Mouse (Mus musculus) brain, embryonic 14.5 days (tissue): ENCODE results near the gene Nmt1. TPM values are rescaled to one million over a fixed set of nuclear protein-coding genes. Genes with fewer than 3 reads are reported as not detected.

Source experiments
- DNase-seq: peaks from one replicate; pipeline ENCODE4 v3.0.0-alpha.2; 2011; ENCODE audit warnings: low read depth
- CTCF ChIP-seq: fragments of 200-500 bp; IDR thresholded peaks from 2 replicates; pipeline ENCODE4 v1.5.1; 2012; ENCODE audit warnings: inconsistent platforms, mild to moderate bottlenecking, moderate library complexity, borderline replicate concordance; ENCODE audit not compliant: insufficient read depth, insufficient read length; ENCODE audit errors: extremely low read depth
- POLR2A ChIP-seq: fragments of 200-500 bp; IDR thresholded peaks from 2 replicates; pipeline ENCODE4 v1.6.1; 2012; ENCODE audit warnings: mild to moderate bottlenecking, inconsistent platforms, borderline replicate concordance; ENCODE audit not compliant: poor library complexity, insufficient read depth, insufficient read length, severe bottlenecking; ENCODE audit errors: extremely low read depth
- polyA plus RNA-seq: library from polyadenylated mRNA; depleted of rRNA; stranded (reverse); fragments of >200 nt; gene quantifications from 2 replicates; pipeline ENCODE4 v1.2.3, GENCODE M21; 2012

The Nmt1 gene
- polyA plus RNA-seq, 1 experiment: 40.1 TPM

GRCm38 (mm10) chr11:103070322-103070880 is 42.4 kb downstream of the Nmt1 start:
- TF ChIP-seq POLR2A: no peak
- no peak for TF ChIP-seq CTCF
- DNase-seq: no peak

- TF ChIP-seq CTCF: no peak
- TF ChIP-seq POLR2A: no peak
- no peak for DNase-seq
These were observed 45.7 kb downstream of the Nmt1 start for GRCm38 (mm10) chr11:103073671-103074070.

- DNase-seq: no peak
- no peak for TF ChIP-seq CTCF
- TF ChIP-seq POLR2A: no peak
These were observed 46.2 kb downstream of the Nmt1 start for GRCm38 (mm10) chr11:103074121-103074650.

- no peak for DNase-seq
- TF ChIP-seq POLR2A (no peak), CTCF (no peak)
These were observed 46.9 kb downstream of the Nmt1 start for GRCm38 (mm10) chr11:103074796-103075323.

GRCm38 (mm10) chr11:103076010-103076409 is 48.0 kb downstream of the Nmt1 start:
- no peak for DNase-seq
- no peak for TF ChIP-seq POLR2A

GRCm38 (mm10) chr11:103076581-103076980 is 48.6 kb downstream of the Nmt1 start:
- DNase-seq: no peak
- no peak for TF ChIP-seq POLR2A
- no peak for TF ChIP-seq CTCF

GRCm38 (mm10) chr11:103078131-103078530 is 50.1 kb downstream of the Nmt1 start:
- DNase-seq: no peak
- TF ChIP-seq POLR2A (no peak), CTCF (no peak)

- peak; percentile 48 for DNase-seq
- TF ChIP-seq CTCF (peak; percentile 39; the same call in 1 of the 2 replicates), POLR2A (no peak)
These were observed 52.5 kb downstream of the Nmt1 start for GRCm38 (mm10) chr11:103080323-103081091.

GRCm38 (mm10) chr11:103081631-103082030 is 53.6 kb downstream of the Nmt1 start:
- TF ChIP-seq POLR2A (no peak), CTCF (no peak)
- DNase-seq: no peak

GRCm38 (mm10) chr11:103093306-103093705 is 65.3 kb downstream of the Nmt1 start:
- no peak for DNase-seq
- TF ChIP-seq POLR2A (no peak), CTCF (no peak)

- TF ChIP-seq POLR2A (no peak), CTCF (no peak)
- no peak for DNase-seq
These were observed 66.2 kb downstream of the Nmt1 start for GRCm38 (mm10) chr11:103093862-103094833.

GRCm38 (mm10) chr11:103095107-103095670 is 67.2 kb downstream of the Nmt1 start:
- TF ChIP-seq CTCF: no peak
- no peak for TF ChIP-seq POLR2A

More at GRCm38 (mm10) chr11:103095107-103095670, 67.2 kb downstream of the Nmt1 start:
- no peak for DNase-seq
